Mouse (Mus musculus) cerebellum, adult 2 months (tissue): ENCODE results near the gene Olfr298.

ENCODE experiments used
- CTCF ChIP-seq: fragments of 200-500 bp; IDR thresholded peaks from 2 replicates; pipeline ENCODE4 v1.5.1; 2011; ENCODE audit warnings: low read depth, mild to moderate bottlenecking, control low read depth, low read length, moderate library complexity, borderline replicate concordance; ENCODE audit not compliant: insufficient read depth
- POLR2A ChIP-seq: fragments of 200-500 bp; IDR thresholded peaks from 2 replicates; pipeline ENCODE4 v1.6.1; 2011; ENCODE audit warnings: low read length, control low read depth, borderline replicate concordance; ENCODE audit not compliant: insufficient read depth

DNA sequence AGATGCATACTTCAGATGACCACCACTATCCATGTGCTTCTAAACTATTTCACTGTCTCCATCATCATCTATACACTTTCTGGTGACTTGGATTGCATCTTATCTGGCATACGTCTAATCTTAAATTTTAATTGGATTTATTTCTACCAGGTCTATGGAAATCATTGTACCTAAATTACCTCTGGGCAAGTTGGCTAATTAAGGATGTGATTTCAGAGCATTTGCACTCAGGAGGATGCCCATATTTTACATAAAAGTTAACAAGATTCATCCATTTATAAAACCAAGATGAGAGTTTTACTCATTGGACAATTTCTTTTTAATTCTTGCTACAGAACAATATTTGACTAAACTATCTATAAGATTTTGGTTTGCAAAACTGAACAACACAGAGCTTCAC lies 32.7 kb downstream of the Olfr298 start, which contains the start of gene Olfr299:
- no peak for TF ChIP-seq CTCF
- no peak for TF ChIP-seq POLR2A
